Mouse (Mus musculus): ENCODE measurements at regions not wholly inside any gene's neighbourhood (a gene's known extent, or its start where the extent isn't known, plus 50 kb on each side); places are given as distances from the start of the nearest gene placed in this dataset.

DNA sequence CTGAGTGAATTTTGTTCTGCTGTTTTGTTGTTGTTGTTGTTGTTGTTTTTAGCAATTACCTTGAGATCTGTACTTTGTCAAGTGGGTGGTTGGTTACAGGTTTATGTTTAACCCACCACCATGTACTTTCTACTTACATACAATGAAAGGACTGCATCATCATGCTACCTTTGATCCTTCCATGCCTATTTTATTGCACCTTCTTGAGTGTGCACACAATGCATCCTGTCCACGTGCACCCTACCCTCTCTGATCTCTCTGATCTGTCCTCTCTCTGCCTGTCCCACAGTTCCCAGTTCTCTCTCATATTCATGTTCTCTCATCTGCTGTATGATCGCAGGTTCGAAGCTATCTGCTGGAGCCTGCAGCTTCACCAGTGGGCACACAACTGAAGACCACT, 59.9 kb upstream of the Gas1 start:
- 82% methylated on average over 3 of the region's 3 CpGs for WGBS
- no peak for TF ChIP-seq CTCF (IDR thresholded peaks at IDR 0.05; ENCODE audit: low read depth)

DNA sequence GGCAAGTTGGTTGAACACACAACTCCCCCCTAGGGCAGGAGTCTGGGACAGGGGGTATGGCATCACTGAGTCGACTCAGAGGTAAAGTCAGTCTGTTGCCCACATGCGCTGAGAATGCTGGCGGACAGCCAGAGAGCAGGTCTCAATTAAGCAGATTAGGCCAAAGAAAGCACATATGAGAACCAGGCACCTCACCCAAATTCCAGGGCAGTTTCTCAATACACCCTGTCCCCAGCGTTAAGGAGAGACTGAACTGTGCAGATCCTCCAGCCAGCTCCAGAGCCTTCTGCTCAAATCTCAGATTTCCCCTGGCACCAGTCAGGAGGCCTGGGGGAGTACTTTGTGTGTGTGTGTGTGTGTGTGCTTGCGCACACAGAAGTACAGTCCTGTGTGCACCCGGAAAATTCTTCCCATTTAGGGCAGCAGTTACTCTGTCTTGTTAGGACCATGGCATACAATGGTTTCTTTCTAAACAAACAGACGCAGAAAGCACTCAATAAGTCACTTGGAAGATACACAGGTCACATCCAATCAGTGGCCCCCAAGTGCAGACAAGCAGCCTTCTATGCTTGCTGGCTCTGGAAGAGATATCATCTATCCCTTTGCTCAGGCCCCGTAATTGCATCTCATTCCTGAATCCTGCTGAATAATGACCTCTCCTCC, 65.4 kb upstream of the Gas1 start:
- no peak; the same call in 1 of the 2 replicates for ATAC-seq (replicated peaks; ENCODE audit: low FRiP score, low read depth)

More for the DNA sequence above, 59.9 kb upstream of the Gas1 start:
- no peaks in the 10 kb centered on the region for H3K4me1 ChIP-seq (replicated peaks; ENCODE audit: insufficient read depth, low read length)
- no peak overlapping the region for H3K9ac ChIP-seq (ENCODE audit: low read depth, low read length)
- no peak overlapping the region for H3K4me3 ChIP-seq (replicated peaks; ENCODE audit: low read depth, low read length)
- no peaks in the 10 kb centered on the region for H3K9me3 ChIP-seq (replicated peaks; ENCODE audit: low read length)
- DNase-seq (ENCODE audit: low spot score) (no peak), ATAC-seq (replicated peaks; ENCODE audit: low FRiP score, low read depth) (no peak)
- no peak overlapping the region for H3K27ac ChIP-seq
- H3K36me3 ChIP-seq (ENCODE audit: insufficient read depth, low read length): no peaks in the 10 kb centered on the region
- H3K27me3 ChIP-seq (ENCODE audit: insufficient read depth, low read length): no peaks in the 10 kb centered on the region
- H3K4me2 ChIP-seq (ENCODE audit: low read length): no peak overlapping the region

DNA sequence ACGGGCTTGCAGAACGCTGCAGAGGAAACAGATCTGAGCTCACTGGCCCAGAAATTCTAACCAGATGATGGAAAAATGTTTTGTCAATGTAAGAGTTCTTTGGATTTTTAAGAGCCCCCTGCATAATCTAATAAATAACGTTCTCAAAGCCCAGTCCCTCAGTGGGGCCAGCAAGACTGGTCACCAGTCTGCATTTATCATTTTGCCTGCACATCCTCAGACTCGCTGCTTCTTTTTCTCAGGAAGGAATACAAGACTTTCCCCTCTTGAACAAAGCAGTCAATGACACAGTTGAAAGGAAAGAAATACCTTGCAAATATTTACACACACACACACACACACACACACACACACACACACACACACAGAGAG, 65.9 kb upstream of the Gas1 start:
- H3K4me3 ChIP-seq (replicated peaks; ENCODE audit: low read depth, low read length): no peak overlapping the region
- no peaks in the 10 kb centered on the region for H3K27me3 ChIP-seq (ENCODE audit: insufficient read depth, low read length)
- H3K36me3 ChIP-seq (ENCODE audit: insufficient read depth, low read length): no peaks in the 10 kb centered on the region
- no peak for DNase-seq (ENCODE audit: low spot score)
- no peaks in the 10 kb centered on the region for H3K9me3 ChIP-seq (replicated peaks; ENCODE audit: low read length)
- H3K4me2 ChIP-seq (ENCODE audit: low read length): no peak overlapping the region
- ATAC-seq (replicated peaks; ENCODE audit: low FRiP score, low read depth): no peak
- TF ChIP-seq CTCF (IDR thresholded peaks at IDR 0.05; ENCODE audit: low read depth): no peak
- H3K9ac ChIP-seq (ENCODE audit: low read depth, low read length): no peak overlapping the region
- H3K27ac ChIP-seq: no peak overlapping the region
- H3K4me1 ChIP-seq (replicated peaks; ENCODE audit: insufficient read depth, low read length): no peaks in the 10 kb centered on the region
- 17% methylated on average over 4 of the region's 4 CpGs for WGBS

More for the DNA sequence above, 65.4 kb upstream of the Gas1 start:
- no peak overlapping the region for H3K4me3 ChIP-seq (replicated peaks; ENCODE audit: low read depth, low read length)
- no peak overlapping the region for H3K9ac ChIP-seq (ENCODE audit: low read depth, low read length)
- DNase-seq (ENCODE audit: low spot score): peak; percentile 76
- H3K4me2 ChIP-seq (ENCODE audit: low read length): no peak overlapping the region
- H3K27me3 ChIP-seq (ENCODE audit: insufficient read depth, low read length): no peaks in the 10 kb centered on the region
- no peaks in the 10 kb centered on the region for H3K9me3 ChIP-seq (replicated peaks; ENCODE audit: low read length)
- peak overlapping the region; percentile 47; the same call in 1 of the 2 replicates for H3K27ac ChIP-seq
- H3K36me3 ChIP-seq (ENCODE audit: insufficient read depth, low read length): no peaks in the 10 kb centered on the region
- TF ChIP-seq CTCF (IDR thresholded peaks at IDR 0.05; ENCODE audit: low read depth): no peak
- H3K4me1 ChIP-seq (replicated peaks; ENCODE audit: insufficient read depth, low read length): no peaks in the 10 kb centered on the region
- 33% methylated on average over 8 of the region's 8 CpGs for WGBS

DNA sequence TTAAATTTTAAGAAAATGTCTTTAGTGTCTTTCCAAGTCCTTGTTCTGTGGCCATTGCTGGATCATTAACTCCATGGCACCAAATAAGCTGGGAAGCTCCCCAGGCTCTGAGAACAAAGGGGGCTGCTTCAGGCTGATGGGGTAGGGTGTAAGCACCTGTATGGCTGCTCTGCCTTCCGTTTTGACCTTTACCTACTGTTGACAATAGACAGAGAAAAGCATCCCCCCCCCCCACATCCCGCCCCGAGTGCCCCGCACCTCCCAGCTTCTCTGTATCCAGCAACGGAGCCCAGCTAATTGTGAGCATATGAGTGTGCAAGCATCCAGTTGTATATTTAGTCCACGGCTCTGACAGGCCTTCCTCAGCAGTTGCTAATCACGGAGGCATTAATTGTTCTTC, 78.0 kb upstream of the Gas1 start:
- DNase-seq (ENCODE audit: low spot score) (no peak), ATAC-seq (replicated peaks; ENCODE audit: low FRiP score, low read depth) (no peak)
- Histone ChIP-seq H3K27ac (0 out of 2 replicates have a peak overlapping the region, but pooled peaks have one; percentile 27), H3K27me3 (ENCODE audit: insufficient read depth, low read length) (no peaks in the 10 kb centered on the region), H3K9me3 (replicated peaks; ENCODE audit: low read length) (no peaks in the 10 kb centered on the region), H3K4me1 (replicated peaks; ENCODE audit: insufficient read depth, low read length) (peaks cover 7% of the 10 kb centered on the region; the same call in 1 of the 2 replicates), H3K9ac (ENCODE audit: low read depth, low read length) (no peak overlapping the region), H3K4me3 (replicated peaks; ENCODE audit: low read depth, low read length) (no peak overlapping the region), H3K4me2 (ENCODE audit: low read length) (no peak overlapping the region), H3K36me3 (ENCODE audit: insufficient read depth, low read length) (no peaks in the 10 kb centered on the region)
- WGBS: 25% methylated on average over 7 of the region's 7 CpGs
- no peak for TF ChIP-seq CTCF (IDR thresholded peaks at IDR 0.05; ENCODE audit: low read depth)

DNA sequence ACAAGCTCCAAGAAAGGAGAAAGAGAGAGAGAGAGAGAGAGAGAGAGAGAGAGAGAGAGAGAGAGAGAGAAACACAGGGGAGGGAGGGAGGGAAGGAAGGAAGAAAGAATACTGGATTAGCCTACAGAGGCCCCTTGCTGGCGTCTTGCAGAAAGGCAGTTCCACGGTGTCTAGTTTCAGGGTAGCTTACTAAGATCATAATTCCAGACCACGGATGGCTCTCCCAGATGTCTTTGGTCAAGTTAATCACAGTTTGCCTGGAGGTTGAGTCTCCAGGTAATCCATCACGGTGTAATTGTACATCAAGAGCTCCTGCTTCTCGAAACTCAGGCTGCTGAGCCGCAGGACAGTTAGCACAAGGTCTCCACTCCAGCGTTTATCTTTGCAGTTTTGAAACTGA, 78.5 kb upstream of the Gas1 start:
- 21% methylated on average over 7 of the region's 7 CpGs for WGBS
- peak; percentile 95 for DNase-seq (ENCODE audit: low spot score)
- TF ChIP-seq CTCF (IDR thresholded peaks at IDR 0.05; ENCODE audit: low read depth): peak; percentile 43

DNA sequence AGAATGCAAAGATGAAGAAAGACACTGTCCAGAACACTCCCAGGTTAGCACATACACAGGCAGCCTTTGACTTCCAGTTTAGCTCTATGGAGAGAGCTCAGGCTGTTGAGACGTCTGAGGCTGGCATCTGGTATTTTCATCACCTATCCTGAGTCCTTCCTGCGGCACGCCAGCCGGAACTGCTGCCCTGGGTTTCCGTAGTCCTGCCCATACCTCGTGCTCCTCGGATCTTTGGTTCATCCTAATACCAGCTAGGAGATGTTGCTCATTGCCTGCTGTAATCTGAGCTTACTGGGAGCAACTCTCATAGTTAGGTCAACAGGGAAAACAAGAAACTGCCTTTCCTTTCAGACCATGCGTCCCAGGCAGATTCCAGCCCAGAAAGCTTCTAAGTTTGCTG, 79.8 kb upstream of the Gas1 start:
- no peak for TF ChIP-seq CTCF (IDR thresholded peaks at IDR 0.05; ENCODE audit: low read depth)
- 16% methylated on average over 8 of the region's 8 CpGs for WGBS
- peak; percentile 56 for DNase-seq (ENCODE audit: low spot score)
- H3K4me2 ChIP-seq (ENCODE audit: low read length): no peak overlapping the region
- H3K9ac ChIP-seq (ENCODE audit: low read depth, low read length): no peak overlapping the region
- H3K27me3 ChIP-seq (ENCODE audit: insufficient read depth, low read length): no peaks in the 10 kb centered on the region
- no peak overlapping the region for H3K4me3 ChIP-seq (replicated peaks; ENCODE audit: low read depth, low read length)
- H3K4me1 ChIP-seq (replicated peaks; ENCODE audit: insufficient read depth, low read length): peaks cover 7% of the 10 kb centered on the region; the same call in 1 of the 2 replicates
- no peaks in the 10 kb centered on the region for H3K36me3 ChIP-seq (ENCODE audit: insufficient read depth, low read length)
- H3K27ac ChIP-seq: 0 out of 2 replicates have a peak overlapping the region, but pooled peaks have one; percentile 1
- H3K9me3 ChIP-seq (replicated peaks; ENCODE audit: low read length): no peaks in the 10 kb centered on the region
- ATAC-seq (replicated peaks; ENCODE audit: low FRiP score, low read depth): peak; percentile 30; the same call in 1 of the 2 replicates

More for the DNA sequence above, 78.5 kb upstream of the Gas1 start:
- Histone ChIP-seq H3K9me3 (replicated peaks; ENCODE audit: low read length) (no peaks in the 10 kb centered on the region), H3K4me1 (replicated peaks; ENCODE audit: insufficient read depth, low read length) (peaks cover 7% of the 10 kb centered on the region; the same call in 1 of the 2 replicates), H3K4me3 (replicated peaks; ENCODE audit: low read depth, low read length) (no peak overlapping the region), H3K36me3 (ENCODE audit: insufficient read depth, low read length) (no peaks in the 10 kb centered on the region), H3K27me3 (ENCODE audit: insufficient read depth, low read length) (no peaks in the 10 kb centered on the region), H3K27ac (no peak overlapping the region; the same call in 1 of the 2 replicates), H3K4me2 (ENCODE audit: low read length) (no peak overlapping the region), H3K9ac (ENCODE audit: low read depth, low read length) (no peak overlapping the region)
- ATAC-seq (replicated peaks; ENCODE audit: low FRiP score, low read depth): peak; percentile 69

Data from kidney, postnatal 0 days (tissue).